In the genomic region with DNA sequence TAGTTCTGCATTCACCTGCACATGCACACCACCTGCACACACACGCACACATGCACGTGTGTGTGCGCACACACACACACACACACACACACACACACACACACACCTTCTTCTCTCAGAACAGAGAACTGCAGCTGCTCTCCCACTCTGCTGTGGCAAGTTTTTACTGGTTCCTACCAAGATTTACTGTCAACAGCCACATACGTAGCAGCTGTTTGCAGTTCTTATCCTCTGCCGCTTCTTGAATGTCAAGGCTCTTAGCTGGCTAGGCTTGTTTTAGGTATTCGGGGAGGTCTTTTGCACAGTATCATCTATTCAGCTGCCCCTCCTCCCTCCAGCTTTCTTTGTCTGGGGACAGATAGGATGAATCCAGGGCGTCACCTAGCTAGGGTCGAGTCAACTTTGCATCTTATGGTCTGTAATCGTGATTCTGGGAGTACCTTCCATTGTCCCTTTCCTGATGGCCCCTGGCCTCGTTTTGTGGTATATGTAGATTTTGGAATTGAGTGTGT, we compare ENCODE assay signal across 21 mouse cellular contexts.
DNase-seq lines count a peak whose midpoint lies in the region; ATAC-seq and TF ChIP-seq lines count a peak whose summit lies in the region.
"Had no signal": no experiment of that assay in that cellular context is flagged by ENCODE, and none has a peak within 500 bp of the region (broad histone marks: within the 10 kb centered on the region; RNA-seq: fewer than 3 reads in every experiment).

No protein-coding gene starts in this region.

- no peak for ATAC-seq in hindbrain, embryonic 13.5 days (ENCODE audit: low FRiP score)
- no peak for ATAC-seq in hindbrain, embryonic 11.5 days (ENCODE audit: low FRiP score)
- no peak for ATAC-seq in midbrain, embryonic 16.5 days
- ATAC-seq: hindbrain, postnatal 0 days; intestine, postnatal 0 days; lung, postnatal 0 days had no signal

- 77% methylated on average over 10 of the region's 10 CpGs for WGBS in hindbrain, embryonic 13.5 days
- 86% methylated on average over 10 of the region's 10 CpGs for WGBS in hindbrain, embryonic 11.5 days
- WGBS in midbrain, embryonic 16.5 days, result 72% methylated on average over 10 of the region's 10 CpGs

- no peaks in the 10 kb centered on the region for H3K79me2 ChIP-seq in CH12.LX (replicated peaks; ENCODE audit: control insufficient read depth, extremely low read depth, insufficient read depth, poor library complexity, severe bottlenecking)

- 0 out of 2 replicates have a peak, but pooled peaks cover 7% of the 10 kb centered on the region for H3K4me1 ChIP-seq in hindbrain, embryonic 13.5 days (replicated peaks)
- H3K4me1 ChIP-seq in hindbrain, embryonic 11.5 days (replicated peaks; ENCODE audit: control insufficient read depth, insufficient read depth, low read length), result no peaks in the 10 kb centered on the region
- peaks cover 0 to 6% of the 10 kb centered on the region in 2 experiments; a peak in 2 of 4 replicates for H3K4me1 ChIP-seq in CH12.LX (ENCODE audit: control insufficient read depth in 1 of 2, insufficient read depth in 2 of 2)
- peaks cover under 1% of the 10 kb centered on the region; the same call in 1 of the 2 replicates for H3K4me1 ChIP-seq in midbrain, embryonic 16.5 days (ENCODE audit: control insufficient read depth, insufficient read depth, low read length)
- H3K4me1 ChIP-seq: embryonic facial prominence, embryonic 13.5 days; heart, embryonic 12.5 days; limb, embryonic 12.5 days; midbrain, embryonic 12.5 days had no signal

- in situ Hi-C loops in CH12.LX (cut with MboI; ENCODE audit: low pct_ligation_motif_present, low pct_unique_long_range_greater_than_20kb, low sequenced_read_pairs), result no loop called here

- TF ChIP-seq CTCF in CH12.LX (conservative IDR thresholded peaks at IDR 0.05 in 1 of 2, IDR thresholded peaks at IDR 0.05 in 1 of 2; ENCODE audit: low read depth in 2 of 2, low read length in 2 of 2), result no peak

- no peak overlapping the region for H3K9ac ChIP-seq in hindbrain, embryonic 13.5 days
- no peak overlapping the region for H3K9ac ChIP-seq in hindbrain, embryonic 11.5 days (ENCODE audit: low read depth, low read length)
- H3K9ac ChIP-seq in CH12.LX (ENCODE audit: insufficient read depth, low read depth), result no peak overlapping the region
- no peak overlapping the region for H3K9ac ChIP-seq in midbrain, embryonic 16.5 days (ENCODE audit: low read depth, low read length)
- H3K9ac ChIP-seq: embryonic facial prominence, embryonic 13.5 days; heart, embryonic 12.5 days; limb, embryonic 12.5 days; liver, embryonic 14.5 days; midbrain, embryonic 12.5 days had no signal

- peak overlapping the region; percentile 6; the same call in 1 of the 2 replicates for H3K27ac ChIP-seq in hindbrain, embryonic 13.5 days
- H3K27ac ChIP-seq in hindbrain, embryonic 11.5 days (ENCODE audit: low read depth, low read length), result no peak overlapping the region
- no peak overlapping the region for H3K27ac ChIP-seq in CH12.LX (ENCODE audit: insufficient read depth, low read depth)
- no peak overlapping the region for H3K27ac ChIP-seq in midbrain, embryonic 16.5 days (ENCODE audit: low read length)
- H3K27ac ChIP-seq: embryonic facial prominence, embryonic 13.5 days; hindbrain, postnatal 0 days; limb, embryonic 12.5 days; liver, embryonic 14.5 days; midbrain, embryonic 12.5 days had no signal

- no peak for TF ChIP-seq POLR2A in CH12.LX (IDR thresholded peaks at IDR 0.05; ENCODE audit: low read depth, low read length)

- TF ChIP-seq EP300 in CH12.LX (IDR thresholded peaks at IDR 0.05; ENCODE audit: low read length), result no peak

- TF ChIP-seq RAD21 in CH12.LX (IDR thresholded peaks at IDR 0.05; ENCODE audit: low read depth, low read length), result no peak

- H3K9me3 ChIP-seq in hindbrain, embryonic 13.5 days, result no peaks in the 10 kb centered on the region
- H3K9me3 ChIP-seq in hindbrain, embryonic 11.5 days (ENCODE audit: control insufficient read depth, low read length), result no peaks in the 10 kb centered on the region
- peaks cover 11% of the 10 kb centered on the region for H3K9me3 ChIP-seq in CH12.LX (replicated peaks; ENCODE audit: low read length)
- no peaks in the 10 kb centered on the region for H3K9me3 ChIP-seq in midbrain, embryonic 16.5 days (replicated peaks; ENCODE audit: control insufficient read depth, low read length, poor library complexity, severe bottlenecking)
- H3K9me3 ChIP-seq: embryonic facial prominence, embryonic 13.5 days; limb, embryonic 12.5 days; midbrain, embryonic 12.5 days had no signal

- DNase-seq in hindbrain, embryonic 11.5 days (ENCODE audit: low spot score), result no peak
- no peak for DNase-seq in CH12.LX (ENCODE audit: extremely low read depth)
- DNase-seq in adrenal gland, adult 2 months, result peak; percentile 62
- peak; percentile 2 for DNase-seq in forelimb bud, embryonic 11.5 days (ENCODE audit: low read depth, low spot score)
- no peak for DNase-seq in frontal cortex, postnatal 36 days (ENCODE audit: low spot score in 2 of 2)
- DNase-seq: cerebellum, adult 9-10 months; gastrocnemius, postnatal 10 days; heart, adult 11 months; heart, postnatal 14 days; retina, postnatal 1 day; thymus, adult 2 months had no signal

- no peaks in the 10 kb centered on the region for H3K36me3 ChIP-seq in hindbrain, embryonic 13.5 days
- no peaks in the 10 kb centered on the region for H3K36me3 ChIP-seq in hindbrain, embryonic 11.5 days (ENCODE audit: control insufficient read depth, insufficient read depth, low read length)
- H3K36me3 ChIP-seq in CH12.LX (replicated peaks in 1 of 2; ENCODE audit: control insufficient read depth in 1 of 2, insufficient read depth in 1 of 2, low read length in 1 of 2), result no peaks in the 10 kb centered on the region
- H3K36me3 ChIP-seq in midbrain, embryonic 16.5 days (ENCODE audit: control insufficient read depth, insufficient read depth, low read length), result no peaks in the 10 kb centered on the region
- H3K36me3 ChIP-seq: embryonic facial prominence, embryonic 13.5 days; heart, embryonic 12.5 days; limb, embryonic 12.5 days; midbrain, embryonic 12.5 days had no signal

- dilution Hi-C loops in CH12.LX (cut with MboI; ENCODE audit: extremely low pct_ligation_motif_present, extremely low pct_unique_long_range_greater_than_20kb, low sequenced_read_pairs), result no loop called here

- H3K4me2 ChIP-seq in hindbrain, embryonic 13.5 days, result no peak overlapping the region
- H3K4me2 ChIP-seq in hindbrain, embryonic 11.5 days (replicated peaks; ENCODE audit: low read depth, low read length), result no peak overlapping the region
- no peak overlapping the region for H3K4me2 ChIP-seq in CH12.LX (ENCODE audit: insufficient read depth, low read depth, poor library complexity, severe bottlenecking)
- H3K4me2 ChIP-seq in midbrain, embryonic 16.5 days (ENCODE audit: low read length), result no peak overlapping the region
- H3K4me2 ChIP-seq: embryonic facial prominence, embryonic 13.5 days; heart, embryonic 12.5 days; limb, embryonic 12.5 days; midbrain, embryonic 12.5 days had no signal

- no peaks in the 10 kb centered on the region for H3K27me3 ChIP-seq in hindbrain, embryonic 13.5 days
- H3K27me3 ChIP-seq in hindbrain, embryonic 11.5 days (ENCODE audit: control insufficient read depth, insufficient read depth, low read length), result no peaks in the 10 kb centered on the region
- H3K27me3 ChIP-seq in CH12.LX (replicated peaks), result no peaks in the 10 kb centered on the region
- no peaks in the 10 kb centered on the region for H3K27me3 ChIP-seq in midbrain, embryonic 16.5 days (ENCODE audit: control insufficient read depth, insufficient read depth, low read depth, low read length)
- H3K27me3 ChIP-seq: embryonic facial prominence, embryonic 13.5 days; heart, embryonic 12.5 days; limb, embryonic 12.5 days; midbrain, embryonic 12.5 days had no signal

- H3K4me3 ChIP-seq in hindbrain, embryonic 13.5 days, result no peak overlapping the region
- H3K4me3 ChIP-seq in hindbrain, embryonic 11.5 days (ENCODE audit: low read depth, low read length), result no peak overlapping the region
- H3K4me3 ChIP-seq in CH12.LX (replicated peaks in 1 of 3; ENCODE audit: low read depth in 2 of 3, low read length in 2 of 3, poor library complexity in 1 of 3), result no peak overlapping the region
- H3K4me3 ChIP-seq in midbrain, embryonic 16.5 days (ENCODE audit: low read depth, low read length), result no peak overlapping the region
- H3K4me3 ChIP-seq: embryonic facial prominence, embryonic 13.5 days; heart, embryonic 12.5 days; limb, embryonic 12.5 days; midbrain, embryonic 12.5 days had no signal

TF ChIP-seq in CH12.LX, 34 proteins besides CTCF, POLR2A, EP300 and RAD21:
- TF ChIP-seq USF1 (IDR thresholded peaks at IDR 0.05; ENCODE audit: low read depth, low read length) (no peak), BHLHE40 (IDR thresholded peaks at IDR 0.05; ENCODE audit: low read depth, low read length) (peak; percentile 27; the same call in 1 of the 2 replicates)

Comparison
In these comparisons a context has a peak if more than half of its experiments do, and no peak if none do; other contexts are left out.
1. DNase-seq: peak in adrenal gland, adult 2 months (single experiment) and forelimb bud, embryonic 11.5 days (single experiment); none in hindbrain, embryonic 11.5 days (single experiment), CH12.LX (single experiment) and frontal cortex, postnatal 36 days (0 of 2).